Mouse (Mus musculus): Measurements from ENCODE around the gene Fgf8.

Gene Fgf8

GRCm38 (mm10) chr19:45748691-45749242, 6.1 kb upstream of the Fgf8 start:
- DNase-seq (ENCODE audit: low read depth), result no peak

GRCm38 (mm10) chr19:45748206-45748605, 5.5 kb upstream of the Fgf8 start:
- DNase-seq (ENCODE audit: low read depth), result no peak

GRCm38 (mm10) chr19:45747028-45747867, 4.5 kb upstream of the Fgf8 start:
- DNase-seq (ENCODE audit: low read depth), result peak; percentile 92

GRCm38 (mm10) chr19:45746153-45747020, 3.7 kb upstream of the Fgf8 start:
- DNase-seq (ENCODE audit: low read depth), result peak; percentile 79

GRCm38 (mm10) chr19:45745344-45746152, 2.8 kb upstream of the Fgf8 start:
- DNase-seq (ENCODE audit: low read depth), result no peak

GRCm38 (mm10) chr19:45743619-45744018, 904 bp upstream of the Fgf8 start:
- DNase-seq (ENCODE audit: low read depth), result no peak

- DNase-seq (ENCODE audit: low read depth), result no peak
Measured at GRCm38 (mm10) chr19:45742984-45743575, 365 bp upstream of the Fgf8 start.

GRCm38 (mm10) chr19:45741431-45742217, 1.1 kb downstream of the Fgf8 start:
- no peak for DNase-seq (ENCODE audit: low read depth)

GRCm38 (mm10) chr19:45740817-45741216, 1.9 kb downstream of the Fgf8 start:
- DNase-seq (ENCODE audit: low read depth), result no peak

- DNase-seq (ENCODE audit: low read depth), result no peak
Measured at GRCm38 (mm10) chr19:45740233-45740632, 2.5 kb downstream of the Fgf8 start.

GRCm38 (mm10) chr19:45738521-45738920, 4.2 kb downstream of the Fgf8 start:
- DNase-seq (ENCODE audit: low read depth), result no peak

GRCm38 (mm10) chr19:45737846-45738484, 4.8 kb downstream of the Fgf8 start:
- no peak for DNase-seq (ENCODE audit: low read depth)

- no peak for DNase-seq (ENCODE audit: low read depth)
Measured at GRCm38 (mm10) chr19:45737208-45737845, 5.4 kb downstream of the Fgf8 start.

GRCm38 (mm10) chr19:45736855-45737207, 5.9 kb downstream of the Fgf8 start:
- no peak for DNase-seq (ENCODE audit: low read depth)

- DNase-seq (ENCODE audit: low read depth), result no peak
Measured at GRCm38 (mm10) chr19:45736241-45736640, 6.5 kb downstream of the Fgf8 start.

GRCm38 (mm10) chr19:45734762-45735161, 8.0 kb downstream of the Fgf8 start:
- DNase-seq (ENCODE audit: low read depth), result no peak

- no peak for DNase-seq (ENCODE audit: low read depth)
Measured at GRCm38 (mm10) chr19:45734191-45734590, 8.5 kb downstream of the Fgf8 start.

GRCm38 (mm10) chr19:45733564-45733963, 9.2 kb downstream of the Fgf8 start:
- DNase-seq (ENCODE audit: low read depth), result no peak

- no peak for DNase-seq (ENCODE audit: low read depth)
Measured at GRCm38 (mm10) chr19:45731658-45732057, 11.1 kb downstream of the Fgf8 start.

GRCm38 (mm10) chr19:45730042-45730441, 12.7 kb downstream of the Fgf8 start:
- no peak for DNase-seq (ENCODE audit: low read depth)

Data from c-Kit-positive CD71-negative TER-119-negative erythroid progenitor cells, embryonic 14.5 days (primary cell).